Mouse (Mus musculus) ES-Bruce4 (cell line): ENCODE measurements around the gene Tap1. TPM values are rescaled to one million over a fixed set of nuclear protein-coding genes. Genes with fewer than 3 reads are reported as not detected.

ENCODE experiments used
- H3K27ac ChIP-seq: 2 replicates; pipeline ENCODE4 v1.5.1; 2012; ENCODE audit warnings: low read length, inconsistent platforms; ENCODE audit not compliant: insufficient read depth
- H3K27me3 ChIP-seq: 2 replicates; pipeline ENCODE4 v1.6.1; 2012; ENCODE audit warnings: mild to moderate bottlenecking, low read length, inconsistent platforms; ENCODE audit not compliant: control insufficient read depth, poor library complexity, insufficient read depth, severe bottlenecking
- H3K36me3 ChIP-seq: 2 replicates; pipeline ENCODE4 v1.6.1; 2012; ENCODE audit warnings: inconsistent platforms, mild to moderate bottlenecking, low read length, moderate library complexity; ENCODE audit not compliant: control insufficient read depth, poor library complexity, insufficient read depth, severe bottlenecking
- H3K4me1 ChIP-seq: one replicate; pipeline ENCODE4 v1.8.1; 2011; ENCODE audit warnings: low read length; ENCODE audit not compliant: control insufficient read depth, insufficient read depth
- H3K4me3 ChIP-seq: 2 replicates; pipeline ENCODE4 v1.5.1; 2011; ENCODE audit warnings: low read depth, mild to moderate bottlenecking, low read length
- H3K9ac ChIP-seq: 2 replicates; pipeline ENCODE4 v1.6.1; 2012; ENCODE audit warnings: low read depth, mild to moderate bottlenecking, inconsistent platforms; ENCODE audit not compliant: poor library complexity, severe bottlenecking
- H3K9me3 ChIP-seq: replicated peaks from 2 replicates; pipeline ENCODE4 v1.6.1; 2012; ENCODE audit warnings: mild to moderate bottlenecking, low read length, inconsistent platforms; ENCODE audit not compliant: control insufficient read depth, poor library complexity, insufficient read depth, severe bottlenecking
- CTCF ChIP-seq: IDR thresholded peaks from one replicate; pipeline ENCODE4 v1.8.1; 2011; ENCODE audit warnings: low read depth, low read length
- EP300 ChIP-seq: IDR thresholded peaks from 2 replicates; pipeline ENCODE4 v1.6.1; 2011; ENCODE audit warnings: low read depth, low read length; ENCODE audit not compliant: insufficient read depth
- POLR2A ChIP-seq: IDR thresholded peaks from one replicate; pipeline ENCODE4 v1.8.1; 2011; ENCODE audit warnings: low read length; ENCODE audit not compliant: insufficient read depth
- polyA plus RNA-seq: library from polyadenylated mRNA; stranded (reverse); fragments of >200 nt; gene quantifications from 2 replicates; pipeline ENCODE4 v1.2.4, GENCODE M21; 2011; ENCODE audit warnings: low read depth; ENCODE audit not compliant: missing spikeins, insufficient read depth, insufficient read length

Tap1 gene
- polyA plus RNA-seq, 1 experiment = 24.6 TPM

DNA sequence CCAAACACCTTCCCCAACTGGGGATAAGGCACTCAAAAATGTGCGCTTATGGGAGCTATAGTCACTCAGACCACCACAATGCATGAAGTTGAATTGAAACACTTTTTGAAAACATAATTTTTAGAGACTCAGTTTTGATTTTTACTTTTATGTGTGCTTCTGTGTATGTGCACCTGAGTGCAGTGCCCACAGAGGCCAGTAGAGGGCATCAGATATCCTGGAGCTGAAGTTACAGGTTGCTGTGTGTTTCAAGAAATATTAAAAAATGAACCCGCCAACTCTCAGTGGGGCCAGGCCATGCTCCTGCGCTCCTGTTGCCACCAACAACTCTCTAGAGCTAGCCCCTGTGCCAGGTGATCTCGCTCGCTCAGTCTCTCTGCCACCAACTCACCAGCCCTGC lies 14.8 kb upstream of the Tap1 start:
- H3K27me3 ChIP-seq = no peaks in the 10 kb centered on the region
- H3K9me3 ChIP-seq = peaks cover 9% of the 10 kb centered on the region
- no peaks in the 10 kb centered on the region for H3K4me1 ChIP-seq
- H3K36me3 ChIP-seq = no peaks in the 10 kb centered on the region
- no peak overlapping the region for H3K9ac ChIP-seq
- H3K4me3 ChIP-seq = no peak overlapping the region
- no peak overlapping the region for H3K27ac ChIP-seq
- TF ChIP-seq EP300 (no peak), CTCF (peak; percentile 4)

DNA sequence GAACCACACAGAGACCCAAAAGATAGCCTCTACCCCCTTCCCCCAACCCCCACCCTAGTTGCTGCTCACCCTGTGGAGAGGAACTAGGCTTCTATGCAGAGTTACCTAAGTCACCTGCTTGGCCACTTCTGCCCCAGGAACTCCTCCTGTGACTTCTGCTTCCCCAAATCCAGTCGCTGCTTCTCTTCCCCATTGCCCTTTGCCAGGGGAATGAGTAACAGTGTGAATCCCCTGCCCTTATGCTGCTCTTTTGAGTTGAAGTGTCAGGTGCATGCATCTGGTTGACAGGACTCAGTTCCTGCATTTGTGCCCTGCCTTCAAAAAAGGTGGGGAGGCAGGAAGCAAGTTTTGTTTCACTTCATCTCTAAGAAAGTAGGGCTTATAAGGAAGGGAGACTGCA lies 13.3 kb upstream of the Tap1 start:
- Histone ChIP-seq H3K4me3 (no peak overlapping the region), H3K9ac (no peak overlapping the region), H3K27ac (no peak overlapping the region), H3K4me1 (no peaks in the 10 kb centered on the region), H3K27me3 (no peaks in the 10 kb centered on the region), H3K36me3 (no peaks in the 10 kb centered on the region), H3K9me3 (peaks cover 9% of the 10 kb centered on the region)
- no peak for TF ChIP-seq CTCF
- no peak for TF ChIP-seq POLR2A
- no peak for TF ChIP-seq EP300

DNA sequence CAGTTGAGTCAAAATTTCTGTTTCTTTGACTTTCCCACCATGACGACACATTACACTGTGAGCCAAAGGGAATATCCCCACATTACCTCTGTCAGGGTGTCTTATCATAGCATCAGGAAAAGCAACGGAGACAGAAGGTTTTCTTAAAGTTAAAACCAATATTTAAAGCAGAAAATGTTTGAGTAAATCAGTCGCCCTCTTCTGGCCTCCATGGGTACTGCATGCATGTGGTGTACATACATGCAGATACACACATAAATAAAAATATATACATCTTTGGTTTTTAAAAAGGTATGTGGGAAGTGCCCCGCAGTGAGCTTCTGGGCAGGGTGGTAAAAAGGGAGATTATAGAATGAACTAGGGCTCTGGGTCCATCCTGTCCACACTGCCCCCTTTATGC lies 10.2 kb upstream of the Tap1 start:
- Histone ChIP-seq H3K27ac (no peak overlapping the region), H3K27me3 (no peaks in the 10 kb centered on the region), H3K4me3 (no peak overlapping the region), H3K9ac (no peak overlapping the region), H3K4me1 (no peaks in the 10 kb centered on the region), H3K36me3 (no peaks in the 10 kb centered on the region), H3K9me3 (peaks cover 9% of the 10 kb centered on the region)
- TF ChIP-seq CTCF = no peak
- TF ChIP-seq EP300 = no peak
- TF ChIP-seq POLR2A = no peak

DNA sequence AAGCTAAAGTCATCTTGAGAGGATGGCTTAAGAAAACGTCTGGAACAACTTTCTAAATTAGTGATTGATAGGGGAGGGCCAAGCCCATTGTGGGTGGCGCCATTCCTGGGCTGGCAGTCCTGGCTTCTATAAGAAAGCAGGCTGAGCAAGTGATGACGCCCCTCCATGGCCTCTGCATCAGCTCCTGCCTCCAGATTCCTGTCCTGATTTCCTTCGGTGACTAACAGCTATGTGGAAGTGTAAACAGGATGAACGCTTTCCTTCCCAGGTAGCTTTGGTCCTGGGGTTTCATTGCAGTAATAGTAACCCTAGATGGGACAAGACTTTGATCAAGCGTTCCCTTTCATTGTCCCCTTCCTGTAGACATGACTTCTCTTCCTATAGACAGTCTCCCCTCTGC lies 8.3 kb upstream of the Tap1 start:
- Histone ChIP-seq H3K4me1 (no peaks in the 10 kb centered on the region), H3K9ac (no peak overlapping the region), H3K4me3 (no peak overlapping the region), H3K27me3 (no peaks in the 10 kb centered on the region), H3K27ac (no peak overlapping the region), H3K9me3 (peaks cover 4% of the 10 kb centered on the region; the same call in 1 of the 2 replicates), H3K36me3 (no peaks in the 10 kb centered on the region)
- no peak for TF ChIP-seq EP300
- no peak for TF ChIP-seq POLR2A
- no peak for TF ChIP-seq CTCF

DNA sequence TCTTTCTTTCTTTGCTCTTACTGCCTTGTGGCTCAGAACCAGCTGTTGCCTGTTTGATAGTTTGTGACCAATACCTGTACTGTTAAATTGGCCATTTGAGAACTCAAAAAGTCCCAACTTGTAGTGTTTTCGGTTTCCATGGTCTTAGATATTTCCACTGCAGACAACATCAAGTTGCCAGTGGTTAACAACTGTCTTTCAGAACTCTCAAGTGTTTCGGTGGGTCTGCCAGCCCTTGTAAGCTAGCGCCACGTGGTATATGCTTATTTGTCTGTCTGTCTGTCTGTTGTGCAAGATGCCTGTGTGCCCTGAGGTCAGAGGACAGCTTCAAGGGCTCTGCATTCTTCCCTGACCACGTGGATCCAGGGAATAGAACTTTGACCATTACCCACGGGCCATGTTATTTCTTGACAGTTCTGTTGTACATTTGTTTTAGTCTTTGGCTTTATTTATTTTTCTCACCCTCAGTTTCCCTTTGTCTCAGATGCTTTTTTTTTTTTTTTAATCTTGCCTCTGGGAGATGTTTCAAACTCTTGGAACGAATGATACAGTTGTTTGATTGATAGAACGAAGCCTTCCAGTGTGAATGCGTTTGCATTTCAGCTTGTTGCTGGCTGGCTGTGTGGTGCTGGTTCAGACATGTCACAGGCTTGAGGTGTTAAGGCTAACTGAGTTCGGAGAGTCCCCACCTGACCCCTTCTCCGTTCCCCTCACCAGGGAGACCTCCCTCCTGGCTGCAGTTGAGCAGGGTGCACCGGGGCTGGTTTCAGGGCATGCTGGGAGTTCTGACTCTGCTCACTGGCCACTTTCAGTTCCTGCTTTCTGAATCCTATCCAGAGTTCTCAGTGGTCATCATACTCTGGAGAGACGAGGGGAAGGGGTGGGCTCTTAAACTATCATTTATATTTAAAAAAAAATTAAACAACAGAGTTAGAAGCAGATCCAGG lies 7.2 kb upstream of the Tap1 start:
- no peak for TF ChIP-seq POLR2A
- TF ChIP-seq EP300 = no peak
- TF ChIP-seq CTCF = no peak
- no peak overlapping the region for H3K27ac ChIP-seq
- H3K27me3 ChIP-seq = no peaks in the 10 kb centered on the region
- H3K9ac ChIP-seq = no peak overlapping the region
- no peak overlapping the region for H3K4me3 ChIP-seq
- peaks cover 4% of the 10 kb centered on the region; the same call in 1 of the 2 replicates for H3K9me3 ChIP-seq
- no peaks in the 10 kb centered on the region for H3K36me3 ChIP-seq
- no peaks in the 10 kb centered on the region for H3K4me1 ChIP-seq

DNA sequence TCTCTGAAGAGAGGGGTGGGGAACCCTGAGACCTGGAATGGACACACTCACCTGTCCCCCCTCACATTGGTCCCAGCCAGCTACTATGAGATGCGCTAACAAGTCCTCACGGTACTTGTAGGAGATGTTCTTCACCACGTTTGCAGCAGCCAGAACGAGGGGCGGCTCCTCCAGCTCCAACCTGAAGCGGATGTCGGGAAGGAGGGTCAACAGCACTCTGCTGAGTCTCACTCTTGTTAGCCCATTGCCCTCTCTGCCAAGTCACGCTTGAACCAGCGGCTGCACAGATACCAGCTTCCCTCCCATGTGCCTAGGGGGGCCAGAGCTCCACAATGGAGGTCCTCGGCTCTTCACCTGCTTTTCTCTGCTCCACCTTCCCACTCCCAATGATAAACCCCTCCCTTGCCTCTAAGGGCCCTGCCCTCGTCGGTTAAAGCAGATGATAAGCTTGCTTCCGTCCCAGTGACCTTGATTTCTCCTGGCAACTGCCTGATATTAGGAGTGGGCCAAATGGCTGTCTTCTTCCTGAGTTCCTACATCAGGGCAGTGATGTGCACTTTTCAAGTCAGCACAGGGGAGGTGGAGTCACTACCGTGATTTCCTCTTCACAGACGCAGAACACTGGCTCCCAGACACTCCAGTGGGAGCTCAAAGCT lies 3.7 kb upstream of the Tap1 start:
- Histone ChIP-seq H3K27me3 (no peaks in the 10 kb centered on the region), H3K36me3 (no peaks in the 10 kb centered on the region)
- no peak for TF ChIP-seq POLR2A
- no peak for TF ChIP-seq EP300
- TF ChIP-seq CTCF = no peak

More for the DNA sequence above, 3.7 kb upstream of the Tap1 start:
- no peaks in the 10 kb centered on the region for H3K4me1 ChIP-seq
- no peak overlapping the region for H3K27ac ChIP-seq
- H3K9ac ChIP-seq = no peak overlapping the region
- H3K9me3 ChIP-seq = no peaks in the 10 kb centered on the region
- H3K4me3 ChIP-seq = no peak overlapping the region
